ENCODE assay signal across 16 mouse cellular contexts in genomic region chr5:130812556-130812955, GRCm38 (mm10).
"Had no signal": no experiment of that assay in that cellular context is flagged by ENCODE, and none has a peak within 500 bp of the region (broad histone marks: within the 10 kb centered on the region; RNA-seq: fewer than 3 reads in every experiment).

No protein-coding gene starts in this region.

- H3K36me3 ChIP-seq: lung, embryonic 15.5 days; midbrain, embryonic 13.5 days; midbrain, embryonic 15.5 days; neural tube, embryonic 12.5 days; stomach, embryonic 15.5 days had no signal

- H3K4me3 ChIP-seq: lung, embryonic 15.5 days; megakaryocyte, embryonic 14.5 days; midbrain, embryonic 13.5 days; midbrain, embryonic 15.5 days; neural tube, embryonic 12.5 days; stomach, embryonic 15.5 days had no signal

- H3K9me3 ChIP-seq: lung, embryonic 15.5 days; midbrain, embryonic 13.5 days; midbrain, embryonic 15.5 days; stomach, embryonic 15.5 days had no signal

- H3K4me2 ChIP-seq: lung, embryonic 15.5 days; midbrain, embryonic 11.5 days; midbrain, embryonic 13.5 days; midbrain, embryonic 15.5 days; neural tube, embryonic 12.5 days; stomach, embryonic 15.5 days had no signal

- H3K27ac ChIP-seq: lung, embryonic 15.5 days; macrophage; midbrain, embryonic 13.5 days; midbrain, embryonic 15.5 days; neural tube, embryonic 12.5 days; stomach, embryonic 15.5 days; stomach, postnatal 0 days had no signal

- DNase-seq: lung, adult 2 months; lung, postnatal 14 days; lung, postnatal 36 days; thymus, adult 18-20 months; thymus, postnatal 14 days; thymus, postnatal 36 days had no signal

- H3K27me3 ChIP-seq: lung, embryonic 15.5 days; megakaryocyte, embryonic 14.5 days; midbrain, embryonic 13.5 days; midbrain, embryonic 15.5 days; neural tube, embryonic 12.5 days; stomach, embryonic 15.5 days had no signal

- H3K4me1 ChIP-seq: lung, embryonic 15.5 days; megakaryocyte, embryonic 14.5 days; midbrain, embryonic 13.5 days; neural tube, embryonic 12.5 days; stomach, embryonic 15.5 days had no signal

- ATAC-seq: lung, postnatal 0 days; midbrain, embryonic 13.5 days; midbrain, embryonic 15.5 days had no signal

- H3K9ac ChIP-seq: lung, embryonic 15.5 days; midbrain, embryonic 13.5 days; midbrain, embryonic 15.5 days; neural tube, embryonic 12.5 days; stomach, embryonic 15.5 days had no signal
